Mouse (Mus musculus): Measurements from ENCODE around the gene Nfkbie. TPM values are rescaled to one million over a fixed set of nuclear protein-coding genes. Genes with fewer than 3 reads are reported as not detected.

Gene Nfkbie
- total RNA-seq, 2 experiments from 2014 or later = 2.5 to 2.6 TPM

- intact Hi-C loops (cut with DNase I) = no loop called here
- no peak for DNase-seq (ENCODE audit: extremely low spot score in 1 of 2, low spot score in 2 of 2)
Observed at GRCm38 (mm10) chr17:45556514-45557245, 1.2 kb downstream of the Nfkbie start.

- no peak for DNase-seq (ENCODE audit: extremely low spot score in 1 of 2, low spot score in 2 of 2)
- intact Hi-C loops (cut with DNase I) = no loop called here
Observed at GRCm38 (mm10) chr17:45557246-45557824, 1.8 kb downstream of the Nfkbie start.

GRCm38 (mm10) chr17:45557998-45558862 lies 2.7 kb downstream of the Nfkbie start:
- peak in 1 of 2 experiments; percentile 44 for DNase-seq (ENCODE audit: extremely low spot score in 1 of 2, low spot score in 2 of 2)
- intact Hi-C loops (cut with DNase I) = no loop called here

- DNase-seq (ENCODE audit: extremely low spot score in 1 of 2, low spot score in 2 of 2) = no peak
- intact Hi-C loops (cut with DNase I) = no loop called here
Observed at GRCm38 (mm10) chr17:45559732-45560525, 4.4 kb downstream of the Nfkbie start.

GRCm38 (mm10) chr17:45563216-45563615 lies 7.7 kb downstream of the Nfkbie start:
- intact Hi-C loops (cut with DNase I) = no loop called here
- no peak for DNase-seq (ENCODE audit: extremely low spot score in 1 of 2, low spot score in 2 of 2)

- intact Hi-C loops (cut with DNase I) = loop anchor here (1.0 kb wide), 1 partner anchor 8 kb away; no protein-coding TSS in a partner anchor
- DNase-seq (ENCODE audit: extremely low spot score in 1 of 2, low spot score in 2 of 2) = peak; percentile 87 to 96
Observed at GRCm38 (mm10) chr17:45563655-45564530, 8.4 kb downstream of the Nfkbie start, which contains the start of gene Slc35b2. Gene Slc35b2 (plus strand): TSS chr17:45563874.

GRCm38 (mm10) chr17:45564531-45565084 lies 9.1 kb downstream of the Nfkbie start:
- intact Hi-C loops (cut with DNase I) = loop anchor here (1.0 kb wide), 1 partner anchor 8 kb away; no protein-coding TSS in a partner anchor
- peak in 1 of 2 experiments; percentile 58 for DNase-seq (ENCODE audit: extremely low spot score in 1 of 2, low spot score in 2 of 2)

GRCm38 (mm10) chr17:45565103-45565502 lies 9.6 kb downstream of the Nfkbie start:
- intact Hi-C loops (cut with DNase I) = no loop called here
- DNase-seq (ENCODE audit: extremely low spot score in 1 of 2, low spot score in 2 of 2) = no peak

GRCm38 (mm10) chr17:45566031-45566359 lies 10.5 kb downstream of the Nfkbie start:
- intact Hi-C loops (cut with DNase I) = no loop called here
- DNase-seq (ENCODE audit: extremely low spot score in 1 of 2, low spot score in 2 of 2) = no peak

GRCm38 (mm10) chr17:45566360-45567161 lies 11.1 kb downstream of the Nfkbie start:
- intact Hi-C loops (cut with DNase I) = no loop called here
- DNase-seq (ENCODE audit: extremely low spot score in 1 of 2, low spot score in 2 of 2) = peak in 1 of 2 experiments; percentile 41

GRCm38 (mm10) chr17:45567162-45567601 lies 11.7 kb downstream of the Nfkbie start:
- intact Hi-C loops (cut with DNase I) = no loop called here
- no peak for DNase-seq (ENCODE audit: extremely low spot score in 1 of 2, low spot score in 2 of 2)

GRCm38 (mm10) chr17:45568990-45569389 lies 13.5 kb downstream of the Nfkbie start:
- intact Hi-C loops (cut with DNase I) = no loop called here
- no peak for DNase-seq (ENCODE audit: extremely low spot score in 1 of 2, low spot score in 2 of 2)

GRCm38 (mm10) chr17:45569999-45570398 lies 14.5 kb downstream of the Nfkbie start:
- intact Hi-C loops (cut with DNase I) = no loop called here

GRCm38 (mm10) chr17:45572103-45573086 lies 16.9 kb downstream of the Nfkbie start:
- intact Hi-C loops (cut with DNase I) = loop anchor here (1.0 kb wide), 1 partner anchor 8 kb away; no protein-coding TSS in a partner anchor
- DNase-seq (ENCODE audit: extremely low spot score in 1 of 2, low spot score in 2 of 2) = peak; percentile 73 to 94

More at GRCm38 (mm10) chr17:45569999-45570398, 14.5 kb downstream of the Nfkbie start:
- DNase-seq (ENCODE audit: extremely low spot score in 1 of 2, low spot score in 2 of 2) = no peak

- intact Hi-C loops (cut with DNase I) = no loop called here
- peak; percentile 98 to 100 for DNase-seq (ENCODE audit: extremely low spot score in 1 of 2, low spot score in 2 of 2)
Observed at GRCm38 (mm10) chr17:45573087-45573779, 17.7 kb downstream of the Nfkbie start, which contains the start of gene Hsp90ab1. Gene Hsp90ab1 (minus strand): TSS chr17:45573271.

Data from left cerebral cortex, postnatal 10 days (tissue).